Mouse (Mus musculus) Muller cell, postnatal 12 days (primary cell): ENCODE measurements around the gene Dctn1.

Experiments used
- DNase-seq: peaks from one replicate; pipeline ENCODE4 v3.0.0-alpha.2; 2015; ENCODE audit errors: inconsistent ontology term

The Dctn1 gene

DNA sequence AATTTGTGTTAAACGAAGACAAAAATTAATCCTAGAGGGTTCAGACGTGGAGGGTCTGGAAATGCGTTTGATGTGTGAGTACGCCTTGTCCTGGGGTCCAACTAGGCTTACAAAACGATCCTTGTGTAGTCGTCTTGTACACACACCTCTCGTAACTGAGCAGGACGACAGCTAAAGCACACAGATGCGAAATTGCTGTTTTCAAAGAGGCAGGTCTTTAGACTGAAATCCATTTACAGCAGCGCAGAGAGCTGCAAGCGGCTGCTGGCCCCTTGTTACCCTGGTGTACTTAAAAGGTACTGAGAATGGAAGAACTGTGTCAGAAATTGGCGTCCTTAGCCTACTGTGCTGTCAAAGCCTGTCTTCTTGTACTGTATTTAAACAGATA is 517 bp downstream of the Dctn1 start:
- peak; percentile 38 for DNase-seq

DNA sequence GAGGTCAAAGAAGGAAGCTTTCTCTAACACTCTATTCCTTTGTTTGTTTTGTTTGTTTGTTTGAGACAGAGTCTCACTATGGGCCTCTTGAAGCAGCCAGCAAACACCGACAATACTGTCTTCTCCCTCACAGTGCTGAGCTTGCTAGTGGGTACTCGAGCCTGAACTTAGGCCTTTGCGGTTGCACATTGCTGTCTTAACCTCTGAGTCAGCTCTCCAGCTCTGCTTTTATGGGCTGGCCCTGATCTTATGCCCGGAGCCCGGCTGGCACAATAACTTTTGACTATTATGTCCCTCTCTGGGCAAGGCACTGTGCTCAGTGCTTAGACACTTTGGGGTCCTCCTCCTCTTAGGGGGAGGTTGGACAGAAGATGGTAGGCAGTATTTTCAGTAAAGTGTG is 4.2 kb downstream of the Dctn1 start:
- peak; percentile 14 for DNase-seq

DNA sequence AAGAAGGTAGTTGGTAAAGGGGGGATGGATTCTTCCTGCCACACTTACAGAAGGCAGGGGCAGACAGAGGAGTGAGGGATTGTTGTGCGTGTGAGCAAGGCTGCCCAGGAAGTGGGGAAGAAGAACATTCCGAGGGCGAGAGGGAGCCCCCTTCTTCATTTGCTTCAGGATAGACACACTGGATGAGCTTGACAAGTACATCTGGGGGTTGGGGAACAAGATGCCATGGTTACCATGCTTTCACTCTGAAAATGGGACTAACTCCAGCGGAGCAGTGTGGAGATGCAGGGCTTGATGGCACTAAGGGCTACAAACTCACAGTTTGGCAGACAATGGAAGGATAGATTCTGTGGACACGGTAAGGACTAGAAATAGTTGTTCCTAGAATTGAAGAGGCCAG is 5.3 kb downstream of the Dctn1 start:
- DNase-seq, result no peak

DNA sequence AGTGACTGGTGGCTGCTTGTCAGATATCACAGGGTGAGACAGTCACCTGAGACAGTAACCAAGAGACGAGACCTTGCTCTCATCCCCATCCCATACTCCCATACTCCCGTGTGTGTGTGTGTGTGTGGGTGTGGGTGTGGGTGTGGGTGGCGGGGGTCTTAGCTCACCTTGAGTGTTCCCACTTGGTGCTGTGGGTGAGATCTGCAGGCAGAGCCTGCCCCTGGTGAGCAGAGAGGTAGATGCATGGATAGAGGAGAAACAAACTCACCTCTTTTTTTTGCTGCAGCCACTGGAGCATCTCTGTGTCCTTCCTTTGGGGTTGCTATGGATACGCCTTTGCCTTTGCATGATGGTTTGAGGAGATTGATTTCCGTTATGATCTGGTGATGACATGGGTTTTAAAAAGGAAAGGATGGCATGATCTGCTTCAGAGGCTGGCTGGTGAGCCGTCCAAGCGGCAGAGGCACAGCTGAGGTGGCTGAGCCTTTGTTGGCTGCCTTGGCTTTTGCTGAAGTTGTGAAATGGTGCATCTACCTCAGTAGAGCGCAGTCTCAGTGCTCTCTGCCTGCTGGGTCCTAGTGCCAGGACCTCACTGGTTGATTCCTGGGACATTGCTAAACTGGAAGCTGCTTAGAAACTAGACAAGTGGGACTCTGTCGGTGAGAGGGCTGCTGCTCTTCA is 6.7 kb downstream of the Dctn1 start:
- DNase-seq, result no peak

DNA sequence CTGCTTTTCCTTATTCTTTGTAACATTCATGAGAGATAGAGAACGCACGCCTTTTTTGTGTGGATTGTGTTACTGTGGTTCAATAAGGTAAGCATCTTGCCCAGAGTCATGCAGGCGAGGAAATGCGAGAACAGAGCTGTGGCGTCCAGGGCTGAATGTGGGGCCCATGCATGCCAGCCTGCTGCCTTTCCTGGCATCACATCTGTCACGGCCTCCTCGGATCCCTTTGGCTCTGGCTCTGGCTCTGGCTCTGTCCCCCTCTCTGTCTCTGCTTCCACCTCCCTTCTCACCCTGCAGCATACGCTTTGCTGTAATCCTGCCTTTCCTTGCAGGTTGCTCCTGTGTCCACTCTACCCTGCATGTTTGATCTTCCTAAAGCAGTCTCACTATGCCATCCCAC is 10.3 kb downstream of the Dctn1 start:
- no peak for DNase-seq

DNA sequence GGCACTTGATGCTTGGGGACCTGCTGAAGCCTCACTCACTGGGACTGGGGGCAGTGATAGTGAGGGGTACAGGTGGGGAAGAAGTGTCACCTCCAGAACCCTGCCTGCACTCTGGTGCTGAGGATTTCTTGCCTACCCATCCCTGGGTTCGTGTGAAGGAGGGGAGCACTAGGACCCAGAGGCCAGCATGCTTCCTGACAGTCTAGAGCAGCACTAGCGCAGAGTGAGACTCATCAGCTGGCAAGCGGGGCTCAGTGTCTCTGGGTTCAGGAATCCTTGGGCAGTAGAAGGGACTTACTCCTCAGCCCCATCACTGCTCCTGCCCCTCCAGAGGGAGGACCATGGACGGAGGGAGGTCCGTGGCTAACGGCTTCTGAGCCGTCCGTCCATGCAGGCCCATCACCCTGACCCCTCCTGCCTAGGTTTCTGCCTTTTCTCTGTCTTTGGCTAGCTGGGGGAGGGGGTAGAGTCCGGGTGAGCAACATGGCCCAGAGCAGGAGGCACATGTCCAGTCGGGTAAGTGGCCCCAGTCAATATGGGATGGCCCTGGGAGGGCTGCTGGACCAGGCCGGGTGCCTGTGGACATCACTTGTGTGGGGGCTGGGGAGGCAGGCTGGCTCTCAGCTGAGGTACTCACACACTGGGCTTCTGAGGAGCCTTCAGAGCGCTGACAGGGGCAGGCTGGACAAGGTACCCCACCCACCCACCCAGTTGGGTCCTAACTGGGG is 13.8 kb downstream of the Dctn1 start:
- peak; percentile 56 for DNase-seq

DNA sequence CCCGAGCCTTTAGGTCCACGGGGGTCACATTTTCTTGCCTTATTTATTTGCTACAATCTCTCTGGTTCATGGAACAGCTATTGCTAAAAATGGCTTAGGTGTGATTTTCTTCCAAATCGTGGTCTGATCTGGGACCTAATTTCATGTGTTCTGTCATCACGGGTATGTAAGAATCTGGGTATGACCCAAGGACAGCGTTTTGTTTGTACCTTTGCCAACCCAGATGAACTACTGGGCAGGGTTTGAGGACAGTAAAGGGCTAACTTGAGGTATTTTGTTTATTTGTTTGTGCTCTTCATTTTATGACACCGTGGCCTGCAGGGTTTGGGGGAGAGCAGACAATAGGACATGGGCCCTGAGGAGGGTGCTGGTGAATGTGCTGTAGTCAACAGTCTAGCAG is 14.9 kb downstream of the Dctn1 start:
- DNase-seq, result no peak

DNA sequence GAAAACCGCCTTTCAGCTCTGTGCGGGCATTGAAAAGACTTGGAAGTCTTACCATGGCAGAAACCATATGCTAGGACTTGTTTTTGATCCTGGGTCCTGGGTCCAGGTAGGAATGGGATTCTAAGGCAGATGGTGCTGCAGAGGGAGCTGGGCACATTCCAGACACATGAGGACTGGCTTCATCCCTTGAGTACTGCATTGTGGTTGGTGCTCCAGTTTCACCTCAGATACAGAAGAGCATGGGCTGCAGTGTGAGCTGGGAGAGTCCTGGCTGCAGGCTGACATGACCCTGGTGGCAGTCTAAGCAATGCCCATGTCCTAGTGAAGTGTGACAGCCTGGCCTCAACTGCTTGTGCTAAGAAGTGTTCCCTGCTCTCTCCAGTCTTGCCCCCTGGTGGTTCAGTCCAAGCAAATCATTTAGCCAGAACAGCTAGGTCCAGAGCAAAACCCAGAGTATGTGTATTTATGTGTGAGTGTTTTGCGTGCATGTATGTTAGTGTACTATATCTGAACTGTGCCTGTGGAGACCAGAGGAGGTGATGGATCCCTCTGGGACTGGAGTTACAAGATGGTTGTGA is 19.2 kb downstream of the Dctn1 start:
- no peak for DNase-seq

DNA sequence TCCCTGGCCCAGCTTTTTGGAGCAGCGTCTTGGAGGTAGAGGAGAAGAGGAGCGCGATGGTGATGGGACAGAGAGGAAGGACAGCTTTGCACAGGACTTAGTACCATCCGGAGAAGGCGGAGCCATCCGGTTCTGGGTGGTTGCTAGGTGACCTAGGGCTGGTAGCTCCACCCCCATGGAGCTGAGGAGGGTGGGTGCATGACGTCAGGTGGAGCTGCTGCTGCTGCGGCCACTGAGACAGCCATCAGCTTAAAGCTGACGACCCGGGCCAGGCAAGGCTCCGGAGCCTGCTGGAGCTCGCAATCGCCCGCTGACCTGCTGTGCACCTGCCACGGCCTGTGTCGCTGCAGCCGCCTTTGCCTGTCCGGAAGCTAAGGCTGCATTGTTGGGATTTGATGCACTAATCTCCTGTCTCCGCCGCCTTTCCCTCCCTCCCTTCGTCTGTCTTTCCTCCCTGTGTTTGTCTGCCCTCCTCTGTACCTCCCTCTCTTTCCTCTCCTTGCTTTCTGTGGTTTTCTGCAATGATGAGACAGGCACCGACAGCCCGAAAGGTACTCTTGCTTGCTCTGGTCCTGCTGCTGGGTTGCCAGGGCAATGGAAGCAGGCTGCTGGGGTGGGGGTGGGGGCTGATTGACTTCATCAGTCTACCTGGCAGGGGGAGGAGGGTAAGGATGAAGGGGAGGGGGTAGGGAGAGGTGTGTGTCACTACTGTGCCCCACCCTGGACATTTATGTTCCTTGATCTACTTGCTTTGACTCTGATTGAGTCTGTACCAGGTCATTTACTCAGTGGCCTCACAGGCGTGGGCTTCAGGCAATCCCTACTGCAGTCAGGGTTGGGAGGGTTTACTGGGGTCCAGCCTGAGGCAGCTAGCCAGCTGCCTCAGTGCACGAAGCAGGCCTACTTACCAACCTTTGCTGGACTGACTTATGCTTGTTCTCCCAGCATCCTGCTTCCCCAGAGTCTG is 20.5 kb downstream of the Dctn1 start:
- peak; percentile 83 for DNase-seq

DNA sequence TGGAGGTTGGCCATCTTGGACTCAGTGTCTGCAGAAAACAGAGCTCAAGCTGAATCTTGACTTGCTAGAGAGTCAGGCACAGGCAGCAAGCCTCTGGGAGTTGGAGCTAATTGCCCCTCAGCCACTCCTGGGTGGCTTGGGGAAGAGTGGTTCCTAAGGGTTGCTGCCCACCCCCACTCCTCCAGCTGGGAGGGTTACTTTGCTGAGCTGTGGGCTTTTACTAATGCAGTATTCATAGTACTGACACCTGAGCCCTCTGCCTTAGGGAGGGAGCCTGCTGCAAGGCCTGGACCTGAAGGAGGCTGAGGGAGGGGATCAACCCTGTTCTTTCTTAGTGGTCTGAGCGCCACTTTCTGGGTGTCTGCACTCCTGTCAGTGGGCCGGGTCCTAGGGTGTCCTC is 21.2 kb downstream of the Dctn1 start:
- DNase-seq, result no peak

DNA sequence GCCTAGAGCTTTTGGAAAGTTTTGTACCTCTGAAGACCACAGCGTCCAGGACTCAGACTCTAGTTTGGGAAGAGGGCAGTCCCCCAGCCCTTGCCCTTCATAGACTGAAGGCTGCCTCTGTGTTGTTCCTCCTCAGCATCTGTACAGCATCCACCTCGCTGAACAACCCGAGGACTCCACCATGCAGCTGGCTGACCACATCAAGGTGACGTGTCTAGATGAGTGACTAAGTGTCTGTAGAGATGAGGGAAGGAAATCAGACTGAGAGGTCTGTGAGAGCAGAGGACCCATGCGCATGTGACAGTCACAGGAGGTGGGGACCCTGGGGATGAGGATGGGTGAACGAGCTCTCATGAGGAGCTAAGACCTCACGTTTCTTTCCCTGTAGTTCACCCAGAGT is 27.9 kb downstream of the Dctn1 start:
- no peak for DNase-seq

DNA sequence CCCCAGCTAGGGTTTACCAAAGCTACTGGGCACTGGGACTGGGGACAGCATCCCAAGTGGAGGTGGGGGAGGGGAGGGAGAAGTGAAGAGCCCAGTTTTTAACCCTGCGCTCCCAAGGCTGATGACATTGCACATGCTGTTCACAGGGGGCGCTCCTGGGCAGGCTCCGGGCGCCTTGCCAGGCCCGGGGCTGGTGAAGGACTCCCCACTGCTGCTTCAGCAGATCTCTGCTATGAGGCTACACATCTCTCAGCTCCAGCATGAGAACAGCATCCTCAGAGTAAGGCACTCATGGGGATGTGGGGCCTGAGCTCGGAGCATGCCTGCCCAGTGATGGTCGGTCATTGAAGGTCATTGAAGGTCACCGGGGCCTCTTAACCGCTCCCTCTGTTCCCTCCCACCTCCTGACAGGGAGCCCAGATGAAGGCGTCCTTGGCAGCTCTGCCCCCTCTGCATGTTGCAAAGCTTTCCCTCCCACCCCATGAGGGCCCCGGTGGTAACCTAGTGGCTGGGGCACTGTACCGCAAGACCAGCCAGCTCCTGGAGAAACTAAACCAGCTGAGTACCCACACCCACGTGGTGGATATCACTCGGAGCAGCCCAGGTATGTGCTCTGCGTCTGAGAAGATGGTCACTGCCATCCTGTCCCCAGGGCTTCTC is 31.8 kb downstream of the Dctn1 start:
- DNase-seq, result peak; percentile 83

DNA sequence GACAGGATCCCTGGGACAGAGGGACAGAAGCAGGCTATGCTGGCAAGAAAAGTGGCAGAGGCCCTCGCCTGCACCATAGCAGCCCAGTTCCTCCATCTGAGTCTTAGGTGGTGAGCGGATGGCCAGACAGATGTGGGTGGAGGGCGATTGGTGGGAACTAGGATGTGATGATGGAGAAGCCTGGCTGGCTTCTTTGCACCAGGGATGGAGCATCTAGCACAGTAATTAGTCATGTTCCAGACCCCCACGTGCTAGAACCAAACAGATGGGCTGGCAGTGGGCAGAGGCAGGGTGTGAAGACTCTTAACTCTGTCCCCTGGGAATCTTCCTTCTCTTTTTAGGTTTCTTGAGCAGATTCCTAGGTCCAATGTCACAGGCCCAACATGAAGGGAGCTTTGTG is 37.6 kb downstream of the Dctn1 start:
- no peak for DNase-seq

DNA sequence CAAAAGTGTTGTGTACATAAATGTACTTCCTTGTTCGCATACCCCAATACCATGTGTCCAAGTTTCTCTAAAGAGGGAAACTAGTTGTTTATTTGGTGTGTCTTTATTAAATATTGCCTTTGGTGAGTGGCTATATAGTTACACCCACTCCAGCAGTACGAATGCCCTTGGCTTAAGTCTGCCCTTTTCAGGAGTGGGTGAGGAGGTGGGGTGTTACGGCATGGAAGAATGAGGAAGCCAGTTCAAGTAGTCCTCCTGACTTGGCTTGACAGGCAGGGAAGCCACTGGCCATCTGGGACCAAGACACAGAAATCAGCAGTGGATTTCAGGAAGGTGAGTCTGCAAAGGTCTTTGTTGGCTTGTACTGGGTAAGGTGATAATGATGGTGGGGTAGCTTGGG is 40.1 kb downstream of the Dctn1 start:
- no peak for DNase-seq

DNA sequence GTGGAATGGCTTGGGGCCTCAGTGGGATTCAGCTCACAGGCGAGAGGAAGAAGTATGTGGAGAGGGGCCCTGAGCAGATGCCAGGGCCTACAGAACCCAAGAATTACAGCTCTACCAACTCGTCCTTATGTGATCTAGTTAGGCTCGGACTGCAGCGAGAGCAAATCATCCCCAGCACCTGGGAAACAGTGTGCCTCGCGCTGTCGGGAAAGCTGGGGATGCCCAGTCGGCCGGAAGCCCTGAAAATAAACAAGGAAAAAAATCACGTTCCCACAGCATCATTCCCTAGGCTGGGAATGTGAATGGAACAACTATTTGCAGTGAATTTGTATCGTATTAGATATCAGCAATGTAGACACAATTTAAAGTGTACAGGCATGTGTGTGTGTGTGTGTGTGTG is 40.6 kb downstream of the Dctn1 start:
- no peak for DNase-seq

DNA sequence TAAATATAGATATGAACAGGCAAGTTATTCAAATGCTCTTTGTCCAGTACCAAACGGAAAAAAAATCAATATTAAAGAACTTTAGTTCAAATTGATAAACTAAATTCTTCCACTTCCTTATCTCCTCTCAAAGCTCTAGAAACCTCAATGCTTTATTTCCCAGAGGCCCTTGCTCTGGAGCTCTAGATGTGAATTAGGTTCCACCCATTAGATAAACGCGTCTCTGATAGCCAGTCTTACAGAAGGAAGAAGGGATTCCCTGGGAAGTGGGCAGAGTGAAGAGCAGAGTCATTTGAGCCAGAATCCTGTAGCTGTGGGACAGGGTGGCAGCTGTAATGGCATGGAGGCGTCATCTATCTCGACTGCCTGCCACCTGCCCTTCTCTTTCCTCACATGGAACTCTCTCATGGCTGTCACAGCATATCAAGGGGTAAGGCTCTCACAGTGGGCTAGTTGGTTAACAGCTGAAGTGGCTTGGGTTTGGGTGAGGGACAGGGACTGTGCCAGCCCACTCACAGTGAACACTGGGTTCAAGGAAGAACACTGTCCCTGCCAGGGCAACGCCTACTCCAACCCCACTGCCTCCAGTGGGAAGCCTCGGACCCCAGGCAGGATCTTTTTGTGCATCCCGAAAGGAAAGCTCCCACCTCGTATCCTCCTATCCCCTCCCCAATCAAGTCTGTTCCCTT is 41.8 kb downstream of the Dctn1 start:
- DNase-seq, result no peak

DNA sequence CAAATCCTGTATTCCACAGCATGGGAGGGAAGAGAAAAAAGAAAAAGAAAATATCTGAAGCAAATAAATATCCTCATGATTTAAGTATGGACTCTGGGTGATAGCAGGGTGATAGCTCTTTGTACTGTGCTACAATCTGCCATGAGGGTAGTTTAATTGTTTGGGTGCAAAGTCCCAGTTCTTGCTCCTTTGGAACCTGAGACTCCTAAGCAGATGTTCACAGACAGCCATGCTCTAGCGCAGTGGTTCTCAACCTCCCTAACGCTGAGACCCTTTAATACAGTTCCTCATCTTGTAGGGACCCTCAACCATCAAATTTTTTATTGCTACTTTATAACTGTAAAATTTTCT is 42.3 kb downstream of the Dctn1 start:
- no peak for DNase-seq

DNA sequence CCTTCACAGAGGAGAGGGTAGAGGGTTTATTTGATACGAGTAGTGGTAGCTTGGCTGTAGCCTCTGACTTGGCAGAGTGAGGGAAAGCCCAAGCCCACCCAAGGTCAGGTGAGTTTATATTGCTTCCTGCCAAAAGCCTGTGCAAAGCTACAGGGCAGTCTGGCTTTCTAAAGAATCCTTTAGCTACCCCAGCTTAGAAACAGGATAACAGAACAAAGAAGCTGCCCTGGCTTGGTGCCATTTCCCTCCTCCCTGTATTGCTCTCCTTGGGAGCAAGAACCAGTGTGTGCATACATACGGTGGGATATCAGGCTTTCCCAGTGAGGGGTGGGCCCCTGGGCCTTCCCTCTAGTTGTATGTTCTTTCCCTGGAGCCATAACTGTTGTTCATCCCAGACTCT is 44.8 kb downstream of the Dctn1 start:
- no peak for DNase-seq

DNA sequence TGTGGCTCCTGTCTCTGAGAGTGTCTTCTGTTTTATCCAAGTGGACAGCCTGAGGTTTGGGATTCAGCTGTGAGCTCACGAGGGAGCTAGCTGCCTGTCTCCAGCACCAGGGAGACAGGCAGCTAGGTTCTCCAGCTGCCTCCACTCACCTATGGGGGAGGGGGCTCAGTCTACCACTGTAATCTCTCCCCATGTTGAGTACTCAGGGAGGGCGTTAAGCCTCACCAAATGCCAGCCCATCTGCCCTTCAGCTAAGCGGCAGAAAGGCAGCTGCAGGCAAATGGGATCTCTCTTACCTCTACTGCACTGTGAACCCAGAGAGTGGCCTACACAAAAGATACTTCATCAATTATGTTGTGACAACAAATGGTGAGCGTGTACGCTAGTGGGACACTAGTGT is 45.8 kb downstream of the Dctn1 start:
- DNase-seq, result no peak

DNA sequence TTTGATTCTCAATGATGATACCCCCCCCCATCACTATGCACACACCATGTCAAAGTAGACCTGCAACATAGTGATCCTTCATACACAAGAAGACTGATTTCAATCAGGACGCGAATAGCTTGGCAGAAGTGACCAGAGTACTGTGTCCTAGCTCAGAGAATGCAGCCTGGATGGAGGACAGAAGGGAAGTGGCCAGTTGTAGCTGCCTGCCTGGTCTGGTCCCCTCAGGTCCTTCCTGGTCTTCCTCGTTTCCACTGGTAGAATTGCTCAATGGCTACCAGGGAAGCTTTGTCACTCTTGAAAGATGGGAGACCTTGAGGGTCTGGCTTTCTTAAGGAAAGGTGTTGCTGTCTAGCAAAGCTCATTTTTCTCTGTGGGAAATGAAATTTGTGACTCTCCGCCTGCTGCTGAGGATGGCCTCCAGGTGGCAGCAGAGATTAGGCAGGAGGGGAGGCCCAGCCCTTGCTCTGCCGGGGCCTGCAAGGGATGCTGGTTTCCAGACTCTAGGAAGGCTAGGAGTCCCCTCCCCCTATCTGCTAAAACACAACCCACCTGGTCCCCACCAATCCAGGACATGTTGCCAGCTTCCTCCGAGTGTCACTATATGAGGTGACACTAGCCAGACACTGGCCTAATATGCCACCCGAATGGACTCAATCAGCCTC is 49.4 kb downstream of the Dctn1 start:
- DNase-seq, result peak; percentile 58

DNA sequence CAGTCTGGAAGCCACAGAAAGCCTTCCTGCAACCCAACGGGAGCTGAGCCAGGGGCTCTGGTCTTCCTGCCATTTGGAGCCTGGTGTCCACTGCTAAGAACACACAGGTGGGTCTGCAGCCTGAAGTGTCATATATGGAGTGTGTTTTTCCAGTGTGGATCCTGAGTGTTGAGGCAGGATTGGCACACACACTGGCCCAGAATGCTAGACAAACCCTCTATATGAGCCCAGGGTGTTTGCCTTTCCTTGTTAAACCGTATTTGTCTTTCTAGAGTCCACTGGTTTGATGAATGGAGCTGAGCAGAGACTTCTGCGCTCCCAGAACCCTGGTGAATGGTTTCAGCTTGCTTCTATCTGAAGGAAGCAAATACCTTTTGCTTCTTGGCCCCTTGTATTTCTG is 54.1 kb downstream of the Dctn1 start, which contains the start of gene Slc4a5:
TSS of gene Slc4a5 (plus strand) at position 15 of the 400 bp plus-strand sequence.
- no peak for DNase-seq
